Mouse (Mus musculus) testis, adult 2 months (tissue): ENCODE results near the gene Slc2a5. TPM values are rescaled to one million over a fixed set of nuclear protein-coding genes. Genes with fewer than 3 reads are reported as not detected.

Source experiments
- H3K27ac ChIP-seq: fragments of 200-500 bp; 2 replicates; pipeline ENCODE4 v1.5.1; 2012; ENCODE audit warnings: low read depth, low read length; ENCODE audit not compliant: control insufficient read depth, insufficient read depth
- H3K27me3 ChIP-seq: fragments of 200-500 bp; 2 replicates; pipeline ENCODE4 v1.6.1; 2012; ENCODE audit warnings: mild to moderate bottlenecking, low read length, moderate library complexity; ENCODE audit not compliant: control insufficient read depth, insufficient read depth
- H3K36me3 ChIP-seq: fragments of 200-500 bp; 2 replicates; pipeline ENCODE4 v1.6.1; 2012; ENCODE audit warnings: mild to moderate bottlenecking, low read length; ENCODE audit not compliant: control insufficient read depth, insufficient read depth
- H3K4me1 ChIP-seq: fragments of 200-500 bp; 2 replicates; pipeline ENCODE4 v1.6.1; 2012; ENCODE audit warnings: low read length; ENCODE audit not compliant: control insufficient read depth, insufficient read depth
- H3K4me3 ChIP-seq: fragments of 200-500 bp; 2 replicates; pipeline ENCODE4 v1.5.1; 2012; ENCODE audit warnings: low read depth, mild to moderate bottlenecking, low read length, moderate library complexity, mixed read lengths; ENCODE audit not compliant: control insufficient read depth
- CTCF ChIP-seq: fragments of 200-500 bp; IDR thresholded peaks from 2 replicates; pipeline ENCODE4 v1.5.1; 2012; ENCODE audit warnings: low read depth, mild to moderate bottlenecking, inconsistent platforms, low read length, moderate library complexity; ENCODE audit not compliant: control insufficient read depth, insufficient read depth, insufficient replicate concordance
- POLR2A ChIP-seq: fragments of 200-500 bp; IDR thresholded peaks from 2 replicates; pipeline ENCODE4 v1.6.1; 2012; ENCODE audit warnings: low read depth, mild to moderate bottlenecking, inconsistent platforms, low read length, moderate library complexity; ENCODE audit not compliant: control insufficient read depth
- polyA plus RNA-seq: library from polyadenylated mRNA; depleted of rRNA; stranded (reverse); fragments of >200 nt; gene quantifications from 2 replicates; pipeline ENCODE4 v1.2.3, GENCODE M21; 2012

Gene Slc2a5
- polyA plus RNA-seq, 1 experiment = 736 TPM

- Histone ChIP-seq H3K36me3 (no peaks in the 10 kb centered on the region), H3K27ac (no peak overlapping the region), H3K4me1 (no peaks in the 10 kb centered on the region; the same call in none of the 2 replicates), H3K27me3 (no peaks in the 10 kb centered on the region), H3K4me3 (no peak overlapping the region)
- no peak for TF ChIP-seq CTCF
- TF ChIP-seq POLR2A = 0 out of 2 replicates have a peak, but pooled peaks have one; percentile 14
Observed at GRCm38 (mm10) chr4:150079244-150079643, 39.8 kb upstream of the Slc2a5 start.

GRCm38 (mm10) chr4:150080330-150080967 lies 38.6 kb upstream of the Slc2a5 start:
- Histone ChIP-seq H3K4me1 (no peaks in the 10 kb centered on the region; the same call in none of the 2 replicates), H3K27me3 (no peaks in the 10 kb centered on the region), H3K27ac (no peak overlapping the region), H3K36me3 (no peaks in the 10 kb centered on the region), H3K4me3 (no peak overlapping the region)
- TF ChIP-seq POLR2A (no peak), CTCF (no peak)

GRCm38 (mm10) chr4:150085366-150085765 lies 33.7 kb upstream of the Slc2a5 start:
- Histone ChIP-seq H3K4me3 (no peak overlapping the region), H3K27me3 (no peaks in the 10 kb centered on the region), H3K27ac (no peak overlapping the region), H3K4me1 (no peaks in the 10 kb centered on the region; the same call in none of the 2 replicates), H3K36me3 (no peaks in the 10 kb centered on the region)
- peak; percentile 70; the same call in 1 of the 2 replicates for TF ChIP-seq CTCF
- TF ChIP-seq POLR2A = no peak

- H3K27me3 ChIP-seq = no peaks in the 10 kb centered on the region
- H3K4me3 ChIP-seq = peak overlapping the region; percentile 41
- no peaks in the 10 kb centered on the region for H3K36me3 ChIP-seq
- no peaks in the 10 kb centered on the region; the same call in none of the 2 replicates for H3K4me1 ChIP-seq
- TF ChIP-seq POLR2A = no peak
- no peak for TF ChIP-seq CTCF
- H3K27ac ChIP-seq = no peak overlapping the region
Observed at GRCm38 (mm10) chr4:150086841-150087160, 32.3 kb upstream of the Slc2a5 start.

GRCm38 (mm10) chr4:150087161-150087889 lies 31.8 kb upstream of the Slc2a5 start, which contains the start of gene Gpr157:
Gene Gpr157, plus strand, starts transcription at chr4:150087365.
- Histone ChIP-seq H3K4me1 (no peaks in the 10 kb centered on the region; the same call in none of the 2 replicates), H3K27me3 (no peaks in the 10 kb centered on the region), H3K27ac (no peak within 1 kb of the TSS), H3K4me3 (peak within 1 kb of the TSS; percentile 79), H3K36me3 (no peaks in the 10 kb centered on the region)
- TF ChIP-seq CTCF = no peak
- peak; percentile 46 for TF ChIP-seq POLR2A

- no peak for TF ChIP-seq CTCF
- TF ChIP-seq POLR2A = no peak
- H3K36me3 ChIP-seq = no peaks in the 10 kb centered on the region
- H3K4me3 ChIP-seq = peak overlapping the region; percentile 79
- no peaks in the 10 kb centered on the region for H3K27me3 ChIP-seq
- H3K4me1 ChIP-seq = no peaks in the 10 kb centered on the region; the same call in none of the 2 replicates
- no peak overlapping the region for H3K27ac ChIP-seq
Observed at GRCm38 (mm10) chr4:150087890-150088530, 31.1 kb upstream of the Slc2a5 start.

GRCm38 (mm10) chr4:150089121-150089520 lies 30.0 kb upstream of the Slc2a5 start:
- Histone ChIP-seq H3K4me3 (no peak overlapping the region), H3K27ac (no peak overlapping the region), H3K27me3 (no peaks in the 10 kb centered on the region)

More at GRCm38 (mm10) chr4:150089121-150089520, 30.0 kb upstream of the Slc2a5 start:
- TF ChIP-seq POLR2A = no peak
- no peak for TF ChIP-seq CTCF
- peaks cover 4% of the 10 kb centered on the region for H3K4me1 ChIP-seq
- no peaks in the 10 kb centered on the region for H3K36me3 ChIP-seq
